Mouse (Mus musculus): ENCODE data around the gene Aldh1a2.

The Aldh1a2 gene

GRCm38 (mm10) chr9:71289810-71290209 lies 74.2 kb downstream of the Aldh1a2 start:
- peaks cover 10% of the 10 kb centered on the region; the same call in 1 of the 2 replicates for H3K27me3 ChIP-seq (ENCODE audit: insufficient read depth, low read length)
- no peaks in the 10 kb centered on the region for H3K9me3 ChIP-seq (ENCODE audit: low read length)
- no peak overlapping the region for H3K4me3 ChIP-seq (replicated peaks; ENCODE audit: low read length)
- no peaks in the 10 kb centered on the region for H3K36me3 ChIP-seq (ENCODE audit: insufficient read depth, low read length)
- H3K4me1 ChIP-seq (replicated peaks; ENCODE audit: low read depth, low read length), result no peaks in the 10 kb centered on the region
- TF ChIP-seq CTCF (conservative IDR thresholded peaks at IDR 0.05; ENCODE audit: low read length) (no peak), NANOG (IDR thresholded peaks at IDR 0.05; ENCODE audit: borderline replicate concordance, low read length) (no peak), POU5F1 (IDR thresholded peaks at IDR 0.05; ENCODE audit: borderline replicate concordance, low read length) (no peak)

- Histone ChIP-seq H3K9me3 (ENCODE audit: low read length) (no peaks in the 10 kb centered on the region), H3K4me1 (replicated peaks; ENCODE audit: low read depth, low read length) (no peaks in the 10 kb centered on the region), H3K36me3 (ENCODE audit: insufficient read depth, low read length) (no peaks in the 10 kb centered on the region), H3K4me3 (replicated peaks; ENCODE audit: low read length) (no peak overlapping the region), H3K27me3 (ENCODE audit: insufficient read depth, low read length) (peaks cover 15% of the 10 kb centered on the region)
- TF ChIP-seq POU5F1 (IDR thresholded peaks at IDR 0.05; ENCODE audit: borderline replicate concordance, low read length) (no peak), CTCF (conservative IDR thresholded peaks at IDR 0.05; ENCODE audit: low read length) (no peak), NANOG (IDR thresholded peaks at IDR 0.05; ENCODE audit: borderline replicate concordance, low read length) (no peak)
These were observed 75.1 kb downstream of the Aldh1a2 start for GRCm38 (mm10) chr9:71290730-71291129.

- peaks cover 15% of the 10 kb centered on the region; the same call in 1 of the 2 replicates for H3K27me3 ChIP-seq (ENCODE audit: insufficient read depth, low read length)
- H3K4me1 ChIP-seq (replicated peaks; ENCODE audit: low read depth, low read length), result no peaks in the 10 kb centered on the region
- no peaks in the 10 kb centered on the region for H3K36me3 ChIP-seq (ENCODE audit: insufficient read depth, low read length)
- no peak for TF ChIP-seq NANOG (IDR thresholded peaks at IDR 0.05; ENCODE audit: borderline replicate concordance, low read length)
- TF ChIP-seq POU5F1 (IDR thresholded peaks at IDR 0.05; ENCODE audit: borderline replicate concordance, low read length), result no peak
- no peak for TF ChIP-seq CTCF (conservative IDR thresholded peaks at IDR 0.05; ENCODE audit: low read length)
- H3K4me3 ChIP-seq (replicated peaks; ENCODE audit: low read length), result no peak overlapping the region
- no peaks in the 10 kb centered on the region for H3K9me3 ChIP-seq (ENCODE audit: low read length)
These were observed 79.9 kb downstream of the Aldh1a2 start for GRCm38 (mm10) chr9:71295501-71295900.

- H3K9me3 ChIP-seq (ENCODE audit: low read length), result no peaks in the 10 kb centered on the region
- no peaks in the 10 kb centered on the region for H3K36me3 ChIP-seq (ENCODE audit: insufficient read depth, low read length)
- H3K4me3 ChIP-seq (replicated peaks; ENCODE audit: low read length), result no peak overlapping the region
- TF ChIP-seq CTCF (conservative IDR thresholded peaks at IDR 0.05; ENCODE audit: low read length) (peak; percentile 48), POU5F1 (IDR thresholded peaks at IDR 0.05; ENCODE audit: borderline replicate concordance, low read length) (no peak)
- no peaks in the 10 kb centered on the region for H3K4me1 ChIP-seq (replicated peaks; ENCODE audit: low read depth, low read length)
- peaks cover 3% of the 10 kb centered on the region for H3K27me3 ChIP-seq (ENCODE audit: insufficient read depth, low read length)
These were observed 88.0 kb downstream of the Aldh1a2 start for GRCm38 (mm10) chr9:71303594-71303993.

GRCm38 (mm10) chr9:71307106-71307789 lies 91.7 kb downstream of the Aldh1a2 start:
- TF ChIP-seq CTCF (conservative IDR thresholded peaks at IDR 0.05; ENCODE audit: low read length) (no peak), POU5F1 (IDR thresholded peaks at IDR 0.05; ENCODE audit: borderline replicate concordance, low read length) (no peak), NANOG (IDR thresholded peaks at IDR 0.05; ENCODE audit: borderline replicate concordance, low read length) (no peak)
- no peaks in the 10 kb centered on the region for H3K9me3 ChIP-seq (ENCODE audit: low read length)
- no peaks in the 10 kb centered on the region for H3K36me3 ChIP-seq (ENCODE audit: insufficient read depth, low read length)
- H3K27me3 ChIP-seq (ENCODE audit: insufficient read depth, low read length), result peaks cover 9% of the 10 kb centered on the region
- no peaks in the 10 kb centered on the region for H3K4me1 ChIP-seq (replicated peaks; ENCODE audit: low read depth, low read length)
- H3K4me3 ChIP-seq (replicated peaks; ENCODE audit: low read length), result no peak overlapping the region

GRCm38 (mm10) chr9:71315960-71316359 lies 100.4 kb downstream of the Aldh1a2 start:
- no peaks in the 10 kb centered on the region for H3K36me3 ChIP-seq (ENCODE audit: insufficient read depth, low read length)
- peaks cover 8% of the 10 kb centered on the region; the same call in 1 of the 2 replicates for H3K27me3 ChIP-seq (ENCODE audit: insufficient read depth, low read length)
- TF ChIP-seq CTCF (conservative IDR thresholded peaks at IDR 0.05; ENCODE audit: low read length), result peak; percentile 15
- TF ChIP-seq POU5F1 (IDR thresholded peaks at IDR 0.05; ENCODE audit: borderline replicate concordance, low read length), result no peak
- TF ChIP-seq NANOG (IDR thresholded peaks at IDR 0.05; ENCODE audit: borderline replicate concordance, low read length), result no peak
- no peaks in the 10 kb centered on the region for H3K4me1 ChIP-seq (replicated peaks; ENCODE audit: low read depth, low read length)
- no peak overlapping the region for H3K4me3 ChIP-seq (replicated peaks; ENCODE audit: low read length)
- H3K9me3 ChIP-seq (ENCODE audit: low read length), result no peaks in the 10 kb centered on the region

DNA sequence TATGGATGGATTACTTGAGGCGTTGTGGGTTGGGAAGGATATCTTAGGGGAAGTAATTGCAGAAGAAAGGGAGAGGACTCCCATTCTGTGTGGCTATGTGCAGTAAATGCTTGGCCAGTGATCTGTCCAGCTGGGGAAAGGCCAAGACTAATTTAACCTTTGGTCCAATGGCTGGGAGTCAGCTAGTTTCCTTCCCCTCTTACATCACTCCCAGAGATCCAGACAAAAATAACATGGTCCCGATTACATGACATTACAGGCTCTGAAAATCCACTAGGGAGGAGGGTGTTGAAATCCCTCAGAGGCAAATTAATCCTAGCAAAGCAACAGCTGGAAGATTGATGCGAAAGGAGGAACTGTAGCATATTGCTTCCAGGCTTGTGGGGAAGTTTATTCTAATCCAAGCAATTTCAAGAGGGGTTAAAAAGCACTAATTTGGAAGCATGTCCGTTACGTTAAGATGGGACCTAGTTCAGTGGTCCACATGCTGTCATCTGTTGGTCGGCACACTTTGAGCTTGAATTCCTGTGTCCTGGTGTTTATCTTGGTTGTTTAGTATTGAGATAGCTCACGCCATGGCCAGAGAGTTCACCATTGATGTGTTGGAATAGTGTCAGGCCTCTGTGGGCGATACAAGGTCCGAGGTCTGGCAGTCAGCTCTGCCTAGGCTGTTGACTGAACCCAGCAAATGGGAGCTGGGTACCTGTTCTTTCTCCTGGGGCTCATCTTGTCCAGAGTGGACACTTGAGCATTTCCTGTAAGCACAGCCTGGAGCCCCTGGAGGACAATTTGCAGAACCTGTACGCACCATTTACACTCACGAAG lies 101.7 kb downstream of the Aldh1a2 start:
- no peaks in the 10 kb centered on the region for H3K36me3 ChIP-seq (ENCODE audit: insufficient read depth, low read length)
- no peaks in the 10 kb centered on the region for H3K4me1 ChIP-seq (replicated peaks; ENCODE audit: low read depth, low read length)
- TF ChIP-seq CTCF (conservative IDR thresholded peaks at IDR 0.05; ENCODE audit: low read length) (no peak), POU5F1 (IDR thresholded peaks at IDR 0.05; ENCODE audit: borderline replicate concordance, low read length) (no peak), NANOG (IDR thresholded peaks at IDR 0.05; ENCODE audit: borderline replicate concordance, low read length) (no peak)
- no peak overlapping the region for H3K4me3 ChIP-seq (replicated peaks; ENCODE audit: low read length)
- no peaks in the 10 kb centered on the region for H3K9me3 ChIP-seq (ENCODE audit: low read length)
- H3K27me3 ChIP-seq (ENCODE audit: insufficient read depth, low read length), result peaks cover 9% of the 10 kb centered on the region

DNA sequence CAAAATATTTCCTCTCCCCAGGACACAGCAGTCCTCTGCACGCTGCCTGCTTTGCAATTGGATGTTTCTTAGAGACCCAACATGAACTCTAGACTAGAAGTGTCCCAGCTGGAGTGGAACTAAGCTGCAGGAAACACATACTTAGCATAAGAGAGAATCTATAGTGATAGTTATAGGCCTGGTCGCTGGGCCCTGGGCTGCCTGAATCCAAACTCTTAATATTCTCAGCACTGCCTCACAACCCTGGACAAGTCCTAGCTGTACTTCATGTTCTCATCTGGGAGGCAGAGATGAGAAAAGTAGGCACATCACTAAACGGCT lies 102.3 kb downstream of the Aldh1a2 start:
- no peak overlapping the region for H3K4me3 ChIP-seq (replicated peaks; ENCODE audit: low read length)
- no peaks in the 10 kb centered on the region for H3K9me3 ChIP-seq (ENCODE audit: low read length)
- H3K36me3 ChIP-seq (ENCODE audit: insufficient read depth, low read length), result no peaks in the 10 kb centered on the region
- no peaks in the 10 kb centered on the region for H3K4me1 ChIP-seq (replicated peaks; ENCODE audit: low read depth, low read length)
- TF ChIP-seq CTCF (conservative IDR thresholded peaks at IDR 0.05; ENCODE audit: low read length) (no peak), POU5F1 (IDR thresholded peaks at IDR 0.05; ENCODE audit: borderline replicate concordance, low read length) (no peak), NANOG (IDR thresholded peaks at IDR 0.05; ENCODE audit: borderline replicate concordance, low read length) (no peak)
- H3K27me3 ChIP-seq (ENCODE audit: insufficient read depth, low read length), result peaks cover 7% of the 10 kb centered on the region

Measured in E14TG2a.4 (cell line).